Mouse (Mus musculus) CH12F3 (cell line): Measurements from ENCODE around the gene Olfr125.

Experiments
- in situ Hi-C: fragments of 300-500 bp; cut with MboI; formaldehyde crosslinking; loops from 2 replicates; pipeline ENCODE4 v1.14.3; 2020; ENCODE audit warnings: low sequenced_read_pairs

Olfr125 gene

DNA sequence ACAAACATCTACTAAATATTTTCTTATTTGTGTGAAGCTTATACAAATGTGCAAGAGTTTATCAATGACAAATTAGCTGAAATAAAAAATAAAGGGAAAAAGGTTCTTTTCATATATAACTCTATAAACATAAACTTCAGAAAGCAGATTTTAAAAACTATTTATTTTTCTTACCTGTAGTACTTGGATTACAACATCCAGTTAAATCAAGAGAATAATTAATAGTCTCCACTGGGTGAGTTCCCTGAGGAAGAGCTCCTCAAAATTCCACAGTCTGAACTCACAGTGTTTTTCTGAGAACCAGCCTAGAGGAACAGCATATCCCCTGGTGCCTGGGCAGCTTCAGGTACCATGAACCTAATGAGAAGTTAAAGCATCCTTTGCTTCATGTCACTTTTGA lies at the start of gene Olfr125:
TSS of gene Olfr125 (plus strand) at position 301 of the 400 bp plus-strand sequence.
- in situ Hi-C loops: no loop called here

DNA sequence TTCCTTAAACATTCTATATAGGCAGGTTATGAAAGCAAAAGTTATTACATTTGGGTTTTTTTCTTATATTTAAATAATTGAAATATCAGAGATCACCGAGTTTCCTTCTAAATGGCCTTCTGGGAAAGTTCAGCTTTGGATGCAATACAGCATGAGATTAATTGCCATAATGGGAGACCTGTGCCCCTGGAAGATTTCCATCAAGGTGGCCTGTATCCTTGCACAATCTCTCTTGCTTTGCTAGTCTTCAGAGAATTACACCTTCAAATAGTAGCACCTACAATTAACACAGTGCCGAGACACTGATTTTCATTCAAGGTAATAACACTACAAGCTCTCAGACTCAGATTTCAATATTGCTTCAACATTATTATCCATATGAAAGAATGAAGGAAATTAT lies 39.5 kb upstream of the Olfr125 start, which contains the start of gene Olfr123:
TSS of gene Olfr123 (plus strand) at position 301 of the 400 bp plus-strand sequence.
- in situ Hi-C loops: no loop called here

DNA sequence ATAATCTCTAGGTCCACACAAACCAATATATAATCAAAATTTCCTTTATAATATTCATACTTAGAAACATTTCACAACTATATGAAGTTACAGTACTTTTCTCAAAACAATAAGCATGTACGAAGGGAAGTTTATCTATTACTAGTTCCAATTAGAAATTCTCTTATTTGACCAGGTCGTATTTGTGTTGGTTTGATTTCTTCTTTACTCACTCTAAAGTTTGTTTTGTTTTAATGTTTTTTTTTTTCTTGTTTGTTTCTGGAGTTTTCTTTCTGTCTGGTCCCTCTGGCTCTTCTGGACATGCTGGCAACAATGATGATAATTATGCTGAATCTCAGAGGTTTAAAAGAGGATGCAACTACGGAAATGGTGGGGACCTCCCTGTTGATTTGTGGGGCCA lies 33.2 kb upstream of the Olfr125 start, which contains the start of gene Olfr124:
TSS of gene Olfr124 (plus strand) at position 301 of the 400 bp plus-strand sequence.
- in situ Hi-C loops: no loop called here

DNA sequence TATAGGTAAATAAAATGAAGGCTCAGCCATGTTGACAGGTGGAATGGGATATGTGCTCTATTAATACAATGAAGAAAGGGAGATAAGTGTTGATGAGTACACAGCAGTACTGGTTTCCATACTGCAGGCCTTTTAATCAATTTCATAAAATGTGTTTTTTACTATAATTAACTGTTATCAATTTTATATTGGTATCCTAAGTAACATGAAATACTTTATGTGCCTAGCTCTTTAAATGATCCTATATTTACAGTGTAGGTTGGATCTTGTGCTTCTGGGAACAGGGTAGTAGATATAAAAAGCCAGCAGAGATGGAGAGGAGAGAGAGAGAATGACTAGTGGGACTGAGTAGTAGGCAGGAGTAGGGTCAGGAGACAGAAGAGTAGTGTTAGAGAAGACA lies 14.4 kb downstream of the Olfr125 start, which contains the start of gene Olfr126:
TSS of gene Olfr126 (plus strand) at position 301 of the 400 bp plus-strand sequence.
- in situ Hi-C loops: no loop called here

DNA sequence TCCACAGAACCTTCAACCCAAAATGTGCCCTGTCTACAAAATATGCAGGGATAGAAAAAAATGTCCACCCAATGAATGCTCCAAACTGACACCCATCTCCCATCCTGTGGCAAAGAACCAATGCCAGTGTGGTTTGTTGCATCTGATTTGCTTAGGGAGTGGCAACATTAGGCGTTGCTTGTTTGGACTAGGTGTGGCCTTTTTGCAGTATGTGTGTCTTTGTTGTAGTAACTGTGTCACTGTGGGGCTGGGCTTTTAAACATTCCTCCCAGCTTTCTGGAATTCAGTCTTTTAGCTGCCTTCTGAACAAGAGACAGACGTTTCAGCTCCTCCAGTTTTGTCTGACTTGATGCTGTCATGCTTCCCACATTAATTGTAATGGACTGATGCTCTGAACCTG lies 31.2 kb downstream of the Olfr125 start:
- in situ Hi-C loops: no loop called here

DNA sequence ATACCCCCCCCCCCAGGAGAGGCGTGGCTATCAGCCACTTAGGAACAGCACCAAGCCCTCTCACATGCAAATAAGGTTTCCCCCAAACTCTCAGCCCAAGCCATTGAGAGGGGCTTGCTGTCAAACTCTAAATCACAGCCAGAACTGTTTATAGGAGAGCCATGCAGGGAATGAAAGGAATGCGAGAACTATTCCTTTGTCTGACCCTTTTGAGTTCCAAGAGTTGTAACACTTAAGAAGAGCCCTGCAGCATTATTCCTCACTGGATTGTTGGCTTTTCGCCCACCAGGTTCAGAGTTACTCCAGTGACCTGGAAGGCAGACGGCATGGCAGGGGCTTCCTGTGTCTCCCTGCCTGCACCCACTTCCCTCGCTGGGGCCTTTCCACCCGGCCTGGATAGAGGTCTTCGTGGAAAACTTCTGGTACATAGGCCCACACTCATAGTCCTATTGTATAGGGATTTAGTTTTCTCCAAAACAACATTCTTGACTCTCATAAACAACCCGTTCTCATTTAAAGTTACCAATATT lies 37.0 kb downstream of the Olfr125 start:
- in situ Hi-C loops: no loop called here

DNA sequence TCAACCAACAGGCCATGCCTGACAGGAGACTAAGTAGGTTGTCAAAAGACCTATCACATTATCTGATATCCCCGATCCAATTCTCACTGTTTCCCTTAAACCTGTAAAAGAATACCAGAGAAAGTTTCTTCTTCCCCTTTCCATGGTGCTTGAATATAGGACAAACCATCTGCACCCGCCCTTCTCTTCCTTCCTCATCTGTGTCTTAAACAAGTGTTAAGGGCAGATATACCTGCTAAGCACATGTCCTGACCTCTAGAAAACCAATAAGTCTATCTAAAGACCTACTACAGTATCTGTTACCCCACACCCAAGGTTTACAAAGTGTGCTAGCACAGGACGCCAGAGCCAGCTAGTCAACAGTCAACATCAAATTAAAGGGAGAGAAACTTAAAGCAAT lies 41.1 kb downstream of the Olfr125 start:
- in situ Hi-C loops: no loop called here
